In the genomic region with DNA sequence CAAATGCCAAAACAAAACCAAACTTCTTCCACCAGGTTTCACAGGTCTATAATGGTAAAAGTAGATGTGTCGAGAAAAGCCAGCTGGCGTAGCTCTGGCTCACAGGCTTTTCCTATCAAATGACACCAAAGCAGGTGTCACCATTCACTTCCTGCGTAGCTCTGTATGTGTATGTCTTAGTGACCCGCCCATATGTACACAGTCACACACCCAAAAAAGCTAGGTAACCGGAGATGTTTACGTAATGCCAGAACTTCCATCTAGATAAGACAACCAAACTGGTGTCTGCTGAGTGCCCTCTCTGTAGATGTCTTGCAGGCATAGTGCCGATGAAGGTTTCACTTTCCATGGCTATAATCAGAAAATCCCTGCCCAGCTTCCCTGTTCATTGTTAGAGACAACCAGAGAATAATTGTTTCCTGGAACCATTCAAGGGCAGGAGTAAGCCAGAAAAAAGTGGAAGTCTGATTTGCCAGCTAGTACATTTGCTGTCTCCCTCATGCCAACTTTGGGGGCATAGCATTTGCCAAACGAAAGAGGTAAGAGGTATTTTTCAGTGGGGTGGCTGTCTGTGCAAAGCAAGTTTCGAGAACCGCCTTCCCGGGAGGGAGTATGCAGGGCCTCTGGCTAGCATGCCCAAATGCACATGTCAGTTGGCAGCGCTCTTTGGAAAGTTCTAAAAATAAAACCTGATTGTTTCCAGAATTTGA, we compare ENCODE assay signal across 8 mouse cellular contexts.
DNase-seq lines count a peak whose midpoint lies in the region; ATAC-seq and TF ChIP-seq lines count a peak whose summit lies in the region.

No protein-coding gene starts in this region.

- peak; percentile 58 for ATAC-seq in heart, embryonic 16.5 days (replicated peaks; ENCODE audit: extremely low read depth, insufficient read depth, low FRiP score)
- peak; percentile 62 for ATAC-seq in lung, postnatal 0 days

- peaks cover 21% of the 10 kb centered on the region for H3K4me1 ChIP-seq in heart, embryonic 10.5 days
- peaks cover 37% of the 10 kb centered on the region for H3K4me1 ChIP-seq in heart, embryonic 16.5 days (ENCODE audit: control insufficient read depth, insufficient read depth, low read length)
- peaks cover 5% of the 10 kb centered on the region; the same call in 1 of the 2 replicates for H3K4me1 ChIP-seq in lung, postnatal 0 days (ENCODE audit: insufficient read depth, low read depth, low read length)

- 64% methylated on average over 12 of the region's 12 CpGs for WGBS in heart, embryonic 10.5 days
- WGBS in heart, embryonic 16.5 days = 36% methylated on average over 12 of the region's 12 CpGs
- 30% methylated on average over 12 of the region's 12 CpGs for WGBS in lung, postnatal 0 days

- H3K9me3 ChIP-seq in heart, embryonic 10.5 days = no peaks in the 10 kb centered on the region
- no peaks in the 10 kb centered on the region for H3K9me3 ChIP-seq in heart, embryonic 16.5 days (replicated peaks; ENCODE audit: control insufficient read depth, low read length)
- H3K9me3 ChIP-seq in lung, postnatal 0 days (ENCODE audit: low read length) = no peaks in the 10 kb centered on the region

- H3K27me3 ChIP-seq in heart, embryonic 10.5 days (ENCODE audit: insufficient read depth, poor library complexity, severe bottlenecking) = no peaks in the 10 kb centered on the region
- no peaks in the 10 kb centered on the region for H3K27me3 ChIP-seq in heart, embryonic 16.5 days (ENCODE audit: control insufficient read depth, insufficient read depth, low read length)
- H3K27me3 ChIP-seq in lung, postnatal 0 days (replicated peaks; ENCODE audit: insufficient read depth, low read length) = no peaks in the 10 kb centered on the region

- peak overlapping the region; percentile 55 for H3K9ac ChIP-seq in heart, embryonic 16.5 days (ENCODE audit: low read length)
- H3K9ac ChIP-seq in lung, postnatal 0 days (replicated peaks; ENCODE audit: low read depth) = no peak overlapping the region; the same call in 1 of the 2 replicates

- no peak overlapping the region for H3K27ac ChIP-seq in heart, embryonic 10.5 days
- peak overlapping the region; percentile 93 for H3K27ac ChIP-seq in heart, embryonic 16.5 days (ENCODE audit: low read length)
- H3K27ac ChIP-seq in lung, postnatal 0 days (ENCODE audit: low read length) = peak overlapping the region; percentile 54

- peak overlapping the region; percentile 61 for H3K4me2 ChIP-seq in heart, embryonic 16.5 days (ENCODE audit: low read depth, low read length)
- H3K4me2 ChIP-seq in lung, postnatal 0 days (replicated peaks; ENCODE audit: low read depth, low read length) = peak overlapping the region; percentile 40

- TF ChIP-seq EP300 in lung, postnatal 0 days (IDR thresholded peaks at IDR 0.05) = peak; percentile 39; the same call in 1 of the 2 replicates

- DNase-seq in heart, adult 11 months = peak; percentile 93
- DNase-seq in heart, embryonic 10.5 days (ENCODE audit: low spot score) = no peak
- peak; percentile 4 for DNase-seq in T-cell, adult 2 months (ENCODE audit: low spot score)
- peak; percentile 69 for DNase-seq in lung, postnatal 0 days (ENCODE audit: low spot score)
- DNase-seq in embryo, embryonic 9.5 days (ENCODE audit: extremely low spot score) = no peak
- DNase-seq in left cerebral cortex, adult 8-10 months (ENCODE audit: low spot score in 2 of 2) = no peak
- no peak for DNase-seq in yolk sac, embryonic 10.5 days (ENCODE audit: low spot score)

- TF ChIP-seq CTCF in lung, postnatal 0 days (IDR thresholded peaks at IDR 0.05) = no peak

- H3K4me3 ChIP-seq in heart, embryonic 10.5 days = no peak overlapping the region
- H3K4me3 ChIP-seq in heart, embryonic 16.5 days (ENCODE audit: low read length) = peak overlapping the region; percentile 28
- H3K4me3 ChIP-seq in lung, postnatal 0 days (ENCODE audit: low read depth, low read length) = peak overlapping the region; percentile 22

- no peaks in the 10 kb centered on the region for H3K36me3 ChIP-seq in heart, embryonic 10.5 days
- H3K36me3 ChIP-seq in heart, embryonic 16.5 days (ENCODE audit: control insufficient read depth, insufficient read depth) = peaks cover 2% of the 10 kb centered on the region; the same call in 1 of the 2 replicates
- H3K36me3 ChIP-seq in lung, postnatal 0 days (ENCODE audit: insufficient read depth, low read length) = no peaks in the 10 kb centered on the region

Comparison
In these comparisons a context has a peak if more than half of its experiments do, and no peak if none do; other contexts are left out.
1. DNase-seq: peak in heart, adult 11 months (single experiment), T-cell, adult 2 months (single experiment) and lung, postnatal 0 days (single experiment); none in heart, embryonic 10.5 days (single experiment), embryo, embryonic 9.5 days (single experiment), left cerebral cortex, adult 8-10 months (0 of 2) and yolk sac, embryonic 10.5 days (single experiment).